Mouse (Mus musculus): ENCODE measurements around the gene Anxa11. TPM values are rescaled to one million over a fixed set of nuclear protein-coding genes. Genes with fewer than 3 reads are reported as not detected.
A peak's percentile ranks its signal among the peaks of the same experiment; 100 is the strongest.

Anxa11 gene
- polyA plus RNA-seq (2015; fragmentation: Nextera tagmentation; extraction: Ambion mirVana) = 1.8 and 2.4 TPM in 2 replicates

DNA sequence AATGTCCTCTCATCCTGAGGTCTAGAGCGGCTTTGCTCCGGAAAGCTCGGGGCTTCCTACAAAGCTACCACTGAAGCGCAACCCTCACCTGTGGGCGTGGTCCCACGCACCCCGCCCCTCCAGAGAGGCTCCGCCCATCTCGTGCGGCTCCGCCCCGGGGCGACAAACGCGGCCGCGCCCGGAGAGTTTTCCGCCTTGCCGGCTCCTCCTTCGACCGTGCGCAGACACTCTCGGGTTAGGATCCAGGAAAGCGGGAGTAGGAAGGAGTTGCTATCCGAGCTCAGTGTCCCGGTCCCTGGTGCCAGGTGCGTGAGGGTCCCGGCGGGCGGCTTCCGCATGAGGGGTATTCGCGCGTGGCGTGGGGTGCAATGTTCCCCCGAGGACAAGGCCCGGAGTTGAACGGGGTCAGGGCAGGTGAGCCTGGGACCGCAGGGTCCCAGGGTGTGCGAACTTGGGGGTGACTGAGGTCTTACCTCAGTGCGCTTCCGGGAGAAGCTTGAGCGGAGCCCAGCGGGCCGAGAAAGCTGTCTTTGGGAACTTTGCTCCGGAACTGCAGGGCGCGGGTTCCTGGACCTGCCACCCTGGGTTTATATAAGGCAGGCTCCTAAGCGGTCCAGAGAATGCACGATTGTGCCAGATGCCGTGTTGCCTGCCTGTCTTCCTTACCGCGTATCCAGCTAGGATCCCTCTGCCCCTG, at the start of gene Anxa11:
Anxa11 (plus strand) TSS at position 166 of the 697 bp plus-strand sequence.
- Histone ChIP-seq H3K9me3 (replicated peaks; ENCODE audit: control insufficient read depth, low read length, poor library complexity, severe bottlenecking) (no peaks in the 10 kb centered on the region), H3K36me3 (ENCODE audit: control insufficient read depth, insufficient read depth, low read length) (no peaks in the 10 kb centered on the region), H3K4me3 (ENCODE audit: low read depth, low read length) (peak within 1 kb of the TSS; percentile 48), H3K4me2 (ENCODE audit: low read length) (peak within 1 kb of the TSS; percentile 92), H3K27ac (ENCODE audit: low read length) (no peak within 1 kb of the TSS), H3K4me1 (ENCODE audit: control insufficient read depth, insufficient read depth, low read length) (peaks cover 9% of the 10 kb centered on the region; the same call in 1 of the 2 replicates), H3K27me3 (ENCODE audit: control insufficient read depth, insufficient read depth, low read depth, low read length) (peaks cover 17% of the 10 kb centered on the region), H3K9ac (ENCODE audit: low read depth, low read length) (peak within 1 kb of the TSS; percentile 39; the same call in 1 of the 2 replicates)
- no peak for ATAC-seq
- under 1% methylated on average over 54 of the region's 54 CpGs for WGBS

- no peaks in the 10 kb centered on the region for H3K4me1 ChIP-seq (ENCODE audit: control insufficient read depth, insufficient read depth, low read length)
- H3K4me3 ChIP-seq (ENCODE audit: low read depth, low read length) = no peak overlapping the region
- no peaks in the 10 kb centered on the region; the same call in 1 of the 2 replicates for H3K27me3 ChIP-seq (ENCODE audit: control insufficient read depth, insufficient read depth, low read depth, low read length)
- no peak for ATAC-seq
- H3K9ac ChIP-seq (ENCODE audit: low read depth, low read length) = no peak overlapping the region
- no peak overlapping the region for H3K27ac ChIP-seq (ENCODE audit: low read length)
- H3K36me3 ChIP-seq (ENCODE audit: control insufficient read depth, insufficient read depth, low read length) = no peaks in the 10 kb centered on the region
- 93% methylated on average over 2 of the region's 2 CpGs for WGBS
- H3K4me2 ChIP-seq (ENCODE audit: low read length) = no peak overlapping the region
- H3K9me3 ChIP-seq (replicated peaks; ENCODE audit: control insufficient read depth, low read length, poor library complexity, severe bottlenecking) = no peaks in the 10 kb centered on the region
Observed at GRCm38 (mm10) chr14:25794331-25794730, 47.6 kb upstream of the Anxa11 start.

DNA sequence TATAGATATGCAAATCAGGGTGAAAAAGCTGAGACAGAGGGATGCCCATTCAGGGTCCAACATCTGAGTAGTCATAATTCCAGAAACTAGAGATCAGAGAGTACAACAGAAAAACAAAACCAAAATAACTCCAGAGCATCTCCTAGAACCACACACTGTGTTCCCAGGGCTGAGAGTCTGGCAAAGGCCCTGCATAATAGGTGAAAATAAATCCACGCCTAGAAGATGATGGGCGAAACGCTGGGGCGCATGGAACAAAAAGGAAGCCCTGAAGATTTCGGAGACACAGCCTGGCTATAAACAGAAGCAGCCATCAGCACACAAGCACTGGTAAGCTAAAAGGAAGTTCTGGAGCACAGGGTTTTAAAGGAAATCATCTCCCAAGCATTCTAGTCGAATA, 46.9 kb upstream of the Anxa11 start:
- H3K9ac ChIP-seq (ENCODE audit: low read depth, low read length) = no peak overlapping the region
- ATAC-seq = no peak
- no peak overlapping the region for H3K4me3 ChIP-seq (ENCODE audit: low read depth, low read length)
- no peaks in the 10 kb centered on the region; the same call in 1 of the 2 replicates for H3K4me1 ChIP-seq (ENCODE audit: control insufficient read depth, insufficient read depth, low read length)
- H3K27ac ChIP-seq (ENCODE audit: low read length) = no peak overlapping the region
- H3K9me3 ChIP-seq (replicated peaks; ENCODE audit: control insufficient read depth, low read length, poor library complexity, severe bottlenecking) = no peaks in the 10 kb centered on the region
- 74% methylated on average over 6 of the region's 6 CpGs for WGBS
- no peaks in the 10 kb centered on the region for H3K36me3 ChIP-seq (ENCODE audit: control insufficient read depth, insufficient read depth, low read length)
- no peak overlapping the region for H3K4me2 ChIP-seq (ENCODE audit: low read length)
- no peaks in the 10 kb centered on the region; the same call in 1 of the 2 replicates for H3K27me3 ChIP-seq (ENCODE audit: control insufficient read depth, insufficient read depth, low read depth, low read length)

DNA sequence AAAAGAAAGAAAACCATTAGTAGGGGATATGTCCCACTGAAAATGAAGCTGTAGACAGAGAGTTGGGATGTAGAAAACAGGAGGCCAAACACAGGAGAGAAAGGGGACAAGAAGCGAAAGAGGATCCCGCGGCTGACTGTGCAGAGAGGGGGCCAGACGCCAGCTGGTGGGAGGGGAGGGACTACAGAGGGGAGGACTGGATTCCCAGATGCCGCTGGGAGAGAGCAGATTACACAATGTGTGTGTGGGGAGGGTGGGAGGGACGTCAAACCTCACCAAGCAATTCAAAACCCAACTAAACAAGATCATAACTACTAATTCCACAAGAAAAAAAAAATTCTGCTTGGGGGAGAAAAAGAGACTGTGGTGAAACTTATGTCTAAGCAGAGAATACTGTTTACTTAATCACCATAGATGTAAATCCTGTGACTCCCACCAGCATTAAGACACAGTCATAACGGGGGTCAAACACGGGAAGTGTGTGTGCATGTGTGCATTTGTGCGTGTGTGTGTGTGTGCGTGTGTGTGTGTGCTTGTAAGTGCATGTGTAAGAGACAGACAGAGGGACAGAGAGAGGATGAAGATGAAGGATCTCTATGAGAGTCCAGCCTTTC, 46.3 kb upstream of the Anxa11 start:
- no peak overlapping the region for H3K4me2 ChIP-seq (ENCODE audit: low read length)
- no peak overlapping the region for H3K4me3 ChIP-seq (ENCODE audit: low read depth, low read length)
- H3K9ac ChIP-seq (ENCODE audit: low read depth, low read length) = no peak overlapping the region
- no peaks in the 10 kb centered on the region; the same call in 1 of the 2 replicates for H3K27me3 ChIP-seq (ENCODE audit: control insufficient read depth, insufficient read depth, low read depth, low read length)
- no peak overlapping the region for H3K27ac ChIP-seq (ENCODE audit: low read length)
- no peak for ATAC-seq
- no peaks in the 10 kb centered on the region; the same call in 1 of the 2 replicates for H3K4me1 ChIP-seq (ENCODE audit: control insufficient read depth, insufficient read depth, low read length)
- no peaks in the 10 kb centered on the region for H3K9me3 ChIP-seq (replicated peaks; ENCODE audit: control insufficient read depth, low read length, poor library complexity, severe bottlenecking)
- WGBS = 36% methylated on average over 10 of the region's 10 CpGs
- H3K36me3 ChIP-seq (ENCODE audit: control insufficient read depth, insufficient read depth, low read length) = no peaks in the 10 kb centered on the region

DNA sequence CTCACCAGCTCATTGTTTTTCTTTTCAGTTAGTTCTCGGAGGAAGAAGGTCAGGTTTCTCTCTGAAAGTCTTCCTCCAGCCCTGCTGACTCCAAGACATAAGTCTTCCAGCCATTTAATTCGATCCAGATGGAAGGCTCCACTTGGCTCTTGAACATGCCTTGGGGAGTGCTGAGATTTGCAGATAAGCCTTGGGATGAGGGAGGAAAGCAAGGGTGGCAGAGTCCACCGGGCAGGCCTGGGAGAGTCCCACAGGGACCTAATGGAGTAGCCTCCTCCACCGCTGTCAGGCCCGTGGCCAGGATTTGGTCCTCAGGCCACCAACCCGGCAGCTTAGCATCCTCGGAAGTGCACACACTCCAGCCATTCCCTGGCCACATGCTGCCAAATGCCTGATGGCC, 45.3 kb upstream of the Anxa11 start:
- Histone ChIP-seq H3K36me3 (ENCODE audit: control insufficient read depth, insufficient read depth, low read length) (no peaks in the 10 kb centered on the region), H3K9ac (ENCODE audit: low read depth, low read length) (no peak overlapping the region), H3K4me1 (ENCODE audit: control insufficient read depth, insufficient read depth, low read length) (no peaks in the 10 kb centered on the region; the same call in 1 of the 2 replicates), H3K9me3 (replicated peaks; ENCODE audit: control insufficient read depth, low read length, poor library complexity, severe bottlenecking) (no peaks in the 10 kb centered on the region), H3K4me2 (ENCODE audit: low read length) (no peak overlapping the region), H3K4me3 (ENCODE audit: low read depth, low read length) (no peak overlapping the region), H3K27me3 (ENCODE audit: control insufficient read depth, insufficient read depth, low read depth, low read length) (no peaks in the 10 kb centered on the region; the same call in 1 of the 2 replicates), H3K27ac (ENCODE audit: low read length) (no peak overlapping the region)
- ATAC-seq = no peak
- WGBS = 82% methylated on average over 7 of the region's 7 CpGs

- Histone ChIP-seq H3K27me3 (ENCODE audit: control insufficient read depth, insufficient read depth, low read depth, low read length) (no peaks in the 10 kb centered on the region; the same call in 1 of the 2 replicates), H3K4me1 (ENCODE audit: control insufficient read depth, insufficient read depth, low read length) (no peaks in the 10 kb centered on the region; the same call in 1 of the 2 replicates), H3K36me3 (ENCODE audit: control insufficient read depth, insufficient read depth, low read length) (no peaks in the 10 kb centered on the region), H3K9me3 (replicated peaks; ENCODE audit: control insufficient read depth, low read length, poor library complexity, severe bottlenecking) (no peaks in the 10 kb centered on the region), H3K27ac (ENCODE audit: low read length) (no peak overlapping the region), H3K4me2 (ENCODE audit: low read length) (peak overlapping the region; percentile 17; the same call in 1 of the 2 replicates), H3K4me3 (ENCODE audit: low read depth, low read length) (no peak overlapping the region), H3K9ac (ENCODE audit: low read depth, low read length) (no peak overlapping the region)
- 30% methylated on average over 19 of the region's 19 CpGs for WGBS
- ATAC-seq = no peak
Observed at GRCm38 (mm10) chr14:25800166-25800960, 41.6 kb upstream of the Anxa11 start.

DNA sequence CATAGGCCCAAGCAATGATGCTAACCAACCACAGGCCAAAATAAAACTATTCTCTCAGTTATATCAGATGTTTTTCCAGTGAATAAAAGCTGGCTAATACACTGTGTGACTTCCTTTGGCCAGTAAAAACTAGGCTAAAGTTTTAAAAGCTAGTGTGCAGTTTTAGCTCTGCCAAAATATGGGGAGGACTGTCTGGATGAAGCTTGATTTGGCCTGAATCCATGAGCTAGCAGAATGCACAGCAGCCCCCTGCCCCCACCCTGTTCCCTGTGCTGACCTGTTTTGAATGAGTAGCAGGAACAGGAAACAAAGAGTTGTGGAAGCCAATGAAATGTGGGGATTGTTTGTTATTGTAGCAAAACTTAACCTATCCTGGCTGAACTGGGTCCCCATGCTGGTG, 39.4 kb upstream of the Anxa11 start:
- Histone ChIP-seq H3K4me1 (ENCODE audit: control insufficient read depth, insufficient read depth, low read length) (no peaks in the 10 kb centered on the region; the same call in 1 of the 2 replicates), H3K9me3 (replicated peaks; ENCODE audit: control insufficient read depth, low read length, poor library complexity, severe bottlenecking) (no peaks in the 10 kb centered on the region), H3K4me2 (ENCODE audit: low read length) (no peak overlapping the region), H3K9ac (ENCODE audit: low read depth, low read length) (no peak overlapping the region), H3K36me3 (ENCODE audit: control insufficient read depth, insufficient read depth, low read length) (no peaks in the 10 kb centered on the region), H3K27ac (ENCODE audit: low read length) (no peak overlapping the region), H3K27me3 (ENCODE audit: control insufficient read depth, insufficient read depth, low read depth, low read length) (no peaks in the 10 kb centered on the region; the same call in 1 of the 2 replicates), H3K4me3 (ENCODE audit: low read depth, low read length) (no peak overlapping the region)
- ATAC-seq = no peak

DNA sequence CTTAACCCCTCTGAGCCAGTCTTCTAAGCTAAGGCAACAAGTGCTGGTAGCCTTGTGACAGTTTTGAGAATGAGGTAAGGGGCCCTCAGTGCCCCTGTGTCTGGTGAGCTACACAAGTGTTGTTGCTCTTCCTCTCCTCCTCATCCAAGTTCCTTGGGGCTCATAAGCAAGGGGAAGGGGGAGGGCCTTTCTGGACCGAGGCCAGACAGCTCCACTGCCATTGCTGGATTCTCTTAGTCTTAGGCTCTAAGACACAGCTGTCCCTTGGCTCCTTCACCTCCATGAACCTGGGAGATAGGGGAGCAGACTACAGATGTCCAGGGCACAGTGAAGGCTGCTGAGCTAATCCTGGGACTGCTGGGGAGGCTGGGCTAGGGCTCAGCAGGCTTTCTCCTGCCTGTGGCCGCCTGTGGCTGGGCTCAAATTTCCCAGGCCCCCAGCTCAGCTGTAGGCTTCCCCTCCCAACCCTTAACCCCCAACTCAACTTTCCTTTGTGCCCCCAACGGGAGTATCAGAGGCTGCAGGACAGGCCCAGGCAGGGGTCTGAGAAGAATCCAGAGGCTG, 38.6 kb upstream of the Anxa11 start:
- H3K27ac ChIP-seq (ENCODE audit: low read length) = no peak overlapping the region
- ATAC-seq = no peak
- WGBS = 28% methylated on average over 3 of the region's 3 CpGs

More for the DNA sequence above, 38.6 kb upstream of the Anxa11 start:
- Histone ChIP-seq H3K4me2 (ENCODE audit: low read length) (no peak overlapping the region), H3K9ac (ENCODE audit: low read depth, low read length) (no peak overlapping the region), H3K4me3 (ENCODE audit: low read depth, low read length) (no peak overlapping the region), H3K4me1 (ENCODE audit: control insufficient read depth, insufficient read depth, low read length) (no peaks in the 10 kb centered on the region; the same call in 1 of the 2 replicates), H3K9me3 (replicated peaks; ENCODE audit: control insufficient read depth, low read length, poor library complexity, severe bottlenecking) (no peaks in the 10 kb centered on the region), H3K27me3 (ENCODE audit: control insufficient read depth, insufficient read depth, low read depth, low read length) (no peaks in the 10 kb centered on the region; the same call in 1 of the 2 replicates), H3K36me3 (ENCODE audit: control insufficient read depth, insufficient read depth, low read length) (no peaks in the 10 kb centered on the region)
